Mouse (Mus musculus): ENCODE measurements at regions not wholly inside any gene's neighbourhood (a gene's known extent, or its start where the extent isn't known, plus 50 kb on each side); places are given as distances from the start of the nearest gene placed in this dataset.

DNA sequence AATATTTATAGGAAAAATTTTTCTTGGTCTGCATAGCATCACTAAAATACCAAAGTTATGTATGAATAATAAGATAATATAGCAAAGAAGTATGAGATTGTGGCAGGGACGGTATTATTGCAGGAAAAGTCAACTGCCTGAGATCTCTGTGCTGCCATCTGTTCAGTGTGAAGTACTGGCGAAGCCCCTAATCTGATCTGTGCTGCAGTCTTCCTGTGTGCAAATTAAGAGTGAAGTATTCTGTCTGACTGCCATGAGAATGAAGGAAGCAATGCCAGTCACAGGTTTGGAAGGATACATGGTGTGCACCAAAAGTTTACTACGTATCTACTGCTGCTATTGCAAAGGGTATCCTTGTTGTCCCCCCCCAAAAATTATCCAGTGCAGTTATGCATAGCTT, 501.5 kb downstream of the Rab28 start:
- no peak for DNase-seq

DNA sequence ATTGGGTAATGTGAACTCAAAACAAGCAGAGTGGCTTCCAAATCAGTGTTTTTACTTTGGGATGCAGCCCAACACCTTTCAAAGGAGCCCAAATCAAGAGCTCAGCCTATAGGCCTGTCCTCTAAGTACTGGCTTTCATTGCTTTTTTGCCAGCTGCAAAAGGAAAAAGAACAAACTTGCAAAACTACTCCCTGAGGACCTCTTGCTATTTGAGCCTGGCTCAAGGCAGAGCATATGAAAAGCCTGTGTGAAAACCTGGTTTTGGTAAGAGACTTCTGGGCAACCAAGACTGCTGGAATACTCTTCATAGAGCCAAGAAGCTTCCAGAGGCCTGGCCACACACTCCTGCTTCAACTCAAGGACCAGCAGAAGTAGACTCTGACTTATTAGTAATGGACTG, 503.5 kb downstream of the Rab28 start:
- peak; percentile 3 for DNase-seq

DNA sequence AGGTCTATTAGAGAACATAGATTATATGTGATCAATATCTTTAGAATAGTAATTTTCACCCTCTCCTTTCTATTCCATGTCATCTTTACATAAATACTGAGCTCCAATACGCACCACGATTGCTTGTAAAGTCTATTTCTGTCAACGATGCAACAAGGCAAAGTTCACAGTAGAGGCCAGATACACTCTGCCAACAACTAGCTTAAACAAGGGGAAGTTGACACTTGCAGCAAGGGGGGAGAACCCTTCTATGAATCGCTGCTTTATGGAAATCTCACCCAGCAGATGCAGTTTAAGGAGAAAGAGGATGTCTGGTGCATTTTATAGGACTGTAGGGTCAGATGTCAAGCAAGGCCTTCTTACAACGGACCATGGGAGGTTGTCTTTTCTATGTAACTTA, 520.8 kb downstream of the Rab28 start:
- no peak for DNase-seq

DNA sequence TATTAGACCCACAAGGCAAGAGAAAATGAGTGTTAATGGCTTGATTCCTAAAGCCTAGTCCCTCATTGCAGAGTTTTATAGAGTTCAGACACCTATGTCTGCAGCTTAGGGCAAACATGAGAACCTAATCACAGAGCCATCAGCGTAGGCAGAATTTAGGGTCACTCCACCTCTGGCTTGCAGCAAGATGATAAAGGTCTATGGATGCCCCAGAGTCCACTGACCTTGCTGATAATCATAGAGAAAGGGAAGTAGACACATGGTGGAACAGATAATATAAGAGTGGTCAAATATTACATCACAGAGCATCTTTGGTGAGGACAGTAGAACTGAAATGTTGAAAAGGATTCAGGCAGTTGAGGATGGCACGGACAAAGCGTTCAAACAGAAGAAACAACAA, 530.7 kb downstream of the Rab28 start:
- no peak for DNase-seq

DNA sequence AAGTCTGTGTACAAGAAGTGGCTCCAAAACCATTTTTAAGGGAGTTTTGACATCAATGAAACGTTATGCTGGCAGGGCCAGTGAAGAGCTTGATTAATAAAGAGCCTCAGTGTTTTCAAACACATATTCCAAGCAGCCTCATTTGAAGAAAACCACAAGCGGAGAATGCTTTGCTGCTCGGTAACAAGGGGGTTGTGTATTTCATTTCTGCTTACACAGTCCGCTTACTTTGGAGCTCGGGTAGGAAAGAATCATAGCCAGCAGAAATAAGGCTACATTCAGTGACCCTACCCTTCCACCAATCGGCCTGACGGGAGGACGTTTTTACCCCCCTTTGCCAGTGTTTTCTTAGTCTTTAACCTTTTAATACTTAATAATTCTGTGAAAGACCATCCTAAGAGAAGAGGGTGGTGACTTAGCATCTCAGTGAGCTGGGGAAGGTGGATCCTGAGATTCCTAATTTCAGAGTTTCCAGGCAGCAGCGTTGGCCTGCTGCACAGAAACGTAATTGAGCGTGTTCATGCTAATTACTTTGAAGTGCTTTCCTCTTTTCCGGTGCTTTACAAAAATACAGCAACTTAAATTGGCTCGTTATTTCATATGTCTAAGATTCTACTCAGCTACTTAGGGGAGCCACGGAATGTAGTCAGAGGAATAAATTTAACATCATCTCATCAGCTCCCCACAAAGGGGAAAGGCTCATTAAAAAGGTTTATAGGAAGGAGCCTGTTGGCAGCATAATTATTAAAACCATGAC, 541.9 kb downstream of the Rab28 start:
- DNase-seq: no peak

DNA sequence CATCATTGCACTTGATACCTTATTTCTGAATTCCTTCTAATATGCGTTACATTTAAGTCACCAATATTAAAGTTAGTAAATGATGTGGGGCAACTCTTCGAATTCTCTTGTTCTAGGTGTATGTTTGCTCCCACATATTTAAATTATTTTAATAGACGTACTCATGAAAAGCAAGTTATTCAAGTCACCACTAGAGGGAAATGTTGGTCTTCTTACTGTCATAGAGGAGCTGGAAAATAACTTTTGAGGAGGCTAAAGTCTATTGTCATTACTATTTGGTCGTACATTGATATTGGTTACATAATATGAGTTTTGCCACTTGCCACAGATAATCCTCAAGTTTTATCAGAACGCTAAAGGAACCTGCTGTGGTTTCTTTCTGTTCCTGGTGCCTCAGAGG, 582.9 kb downstream of the Rab28 start:
- no peak for DNase-seq

DNA sequence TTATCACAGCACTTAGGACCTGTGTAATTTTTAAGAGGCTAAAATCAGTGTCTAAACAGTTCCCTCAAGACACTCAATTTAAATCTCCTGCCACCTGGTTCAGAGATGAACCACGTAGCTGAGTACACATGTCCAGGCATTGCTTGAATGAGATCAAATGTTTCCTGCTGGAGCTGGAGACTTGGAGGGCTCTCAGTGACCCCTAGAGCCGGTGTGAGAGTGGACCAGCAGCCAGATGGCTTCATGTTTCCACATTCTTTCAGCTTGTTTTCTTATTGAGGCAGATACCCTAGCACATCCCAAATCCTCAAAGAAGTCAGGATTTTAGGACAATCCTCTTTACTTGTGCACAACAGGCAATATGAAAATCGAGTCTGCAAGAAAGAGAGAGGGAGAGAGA, 590.3 kb downstream of the Rab28 start:
- DNase-seq: no peak

DNA sequence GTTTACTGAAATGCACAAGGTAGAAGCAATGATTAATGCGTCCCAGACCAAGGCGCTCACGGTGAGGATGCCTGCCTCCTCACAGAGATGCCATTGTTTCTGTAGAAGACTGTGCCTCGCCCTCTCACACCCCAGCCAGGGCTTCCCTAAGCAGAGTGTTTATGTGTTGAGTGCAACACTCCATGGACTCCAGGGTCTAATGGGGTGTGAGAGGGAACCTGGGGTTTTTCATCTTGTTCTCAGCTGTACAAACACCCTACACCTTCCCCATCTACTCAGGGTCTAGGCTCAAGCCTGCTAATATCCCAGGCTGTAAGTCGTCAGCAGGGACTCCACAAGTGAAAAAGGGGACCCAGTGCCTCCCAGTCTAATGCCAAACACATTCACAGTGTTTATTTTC, 620.2 kb downstream of the Rab28 start:
- DNase-seq: no peak

DNA sequence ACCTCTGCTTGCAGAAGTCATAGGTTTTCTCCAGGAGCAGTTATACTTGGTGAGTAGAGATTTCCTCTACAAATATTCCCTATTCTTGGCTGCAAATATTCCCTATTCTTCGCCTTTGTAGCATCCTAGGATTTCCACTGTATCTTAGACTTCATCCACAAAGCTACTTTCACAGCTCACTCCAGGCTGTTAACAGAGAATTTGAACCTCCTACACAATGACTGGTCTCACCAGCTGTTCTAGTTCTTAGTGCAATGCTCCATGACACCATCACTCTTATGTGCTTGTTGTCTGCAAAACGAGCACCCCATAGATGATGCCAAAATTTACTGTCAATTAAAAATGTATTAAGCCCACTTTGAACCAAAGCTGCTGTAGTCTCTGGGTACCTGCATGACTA, 631.5 kb downstream of the Rab28 start:
- no peak for DNase-seq

DNA sequence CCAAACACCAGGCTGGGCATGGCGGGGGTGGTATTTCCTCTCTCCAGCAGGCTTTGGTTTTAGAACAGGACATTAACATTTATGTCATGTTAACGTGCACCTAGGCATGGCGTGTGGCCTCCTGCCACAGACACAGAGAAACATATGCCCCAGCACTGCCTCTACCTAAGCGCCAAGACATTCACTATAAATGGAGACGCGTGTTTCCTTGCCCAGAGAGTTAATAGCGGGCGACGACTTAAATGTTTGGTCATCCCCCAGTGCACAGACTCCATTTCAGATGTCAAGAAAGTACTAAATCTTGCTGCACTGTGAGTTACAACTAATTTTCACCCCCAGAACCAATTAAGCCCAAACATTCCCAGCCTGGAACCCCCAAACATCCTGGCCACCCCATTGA, 646.3 kb downstream of the Rab28 start:
- DNase-seq: no peak

DNA sequence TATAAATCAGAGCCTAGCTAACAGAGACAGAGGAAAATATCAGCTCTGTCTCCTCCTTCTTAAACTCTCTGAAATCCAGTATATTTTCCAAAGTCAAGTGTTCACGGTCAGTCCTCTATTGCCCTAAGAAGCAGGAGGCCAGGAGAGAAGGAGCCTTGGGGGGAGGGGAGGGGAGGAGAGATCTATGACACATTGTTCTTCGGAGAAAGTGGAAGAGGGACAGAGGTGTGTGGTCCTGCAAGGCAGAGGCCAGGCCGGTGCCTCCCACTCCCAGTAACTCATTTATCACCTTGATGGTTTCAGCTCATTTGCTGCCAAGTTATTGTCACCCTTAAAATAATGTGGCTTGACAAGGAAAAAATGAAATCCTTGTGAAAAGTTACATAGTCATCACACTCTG, 646.7 kb downstream of the Rab28 start:
- no peak for DNase-seq

DNA sequence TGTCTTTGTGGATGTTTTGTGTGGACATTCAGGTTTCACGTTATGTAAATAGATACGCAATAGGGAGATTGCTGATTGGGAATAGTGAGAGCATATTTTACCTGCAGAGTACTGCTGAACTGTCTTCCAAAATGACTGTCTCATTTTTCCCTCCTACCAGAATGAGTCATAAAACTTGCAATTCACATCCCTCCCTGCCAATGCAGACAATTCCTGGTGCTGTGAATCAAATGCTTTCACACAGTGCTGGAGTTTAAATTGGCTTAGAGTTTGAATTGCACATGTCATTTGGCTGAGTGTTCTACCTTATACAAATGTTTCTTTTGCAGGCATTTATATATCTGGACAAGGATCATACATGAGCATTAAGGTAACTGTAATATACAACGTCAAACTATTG, 649.9 kb downstream of the Rab28 start:
- no peak for DNase-seq

DNA sequence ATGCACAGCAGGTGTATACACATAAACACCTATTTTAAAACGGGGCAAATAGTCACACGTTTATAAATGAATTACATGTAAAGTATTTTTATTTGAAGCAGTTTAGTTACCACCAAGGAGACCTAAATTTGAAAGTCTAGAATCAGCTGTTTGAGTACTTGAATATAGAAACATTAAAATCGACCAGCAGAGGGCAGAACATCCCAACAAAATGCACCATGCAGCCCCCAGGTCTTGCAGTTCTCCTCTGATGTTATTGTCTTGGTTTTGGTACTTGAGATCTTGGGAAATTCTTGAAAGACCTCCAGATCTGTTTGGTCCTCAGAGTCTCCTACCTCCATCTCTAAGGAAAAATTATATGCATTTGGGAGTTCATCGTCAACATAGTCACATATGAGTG, 656.0 kb downstream of the Rab28 start:
- DNase-seq: no peak

DNA sequence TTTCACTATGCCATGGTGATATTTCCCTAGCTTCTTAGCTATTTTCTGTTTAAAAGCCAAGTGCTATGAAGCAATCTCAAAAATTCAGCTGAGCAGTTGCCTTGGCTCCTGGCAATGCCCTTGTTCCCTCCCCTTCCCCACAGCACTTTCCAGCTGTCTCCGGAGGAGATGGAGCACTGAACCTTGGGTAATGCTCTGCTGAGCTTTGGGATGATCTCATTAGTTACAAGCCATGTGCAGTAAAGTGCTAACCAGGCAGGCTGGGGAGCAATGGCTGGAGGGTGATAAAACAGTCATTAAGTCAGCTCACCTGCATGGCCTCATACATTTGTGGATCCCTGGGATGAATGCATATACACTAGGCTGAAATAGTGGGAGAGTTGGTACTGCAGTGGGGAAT, 659.4 kb downstream of the Rab28 start:
- no peak for DNase-seq

DNA sequence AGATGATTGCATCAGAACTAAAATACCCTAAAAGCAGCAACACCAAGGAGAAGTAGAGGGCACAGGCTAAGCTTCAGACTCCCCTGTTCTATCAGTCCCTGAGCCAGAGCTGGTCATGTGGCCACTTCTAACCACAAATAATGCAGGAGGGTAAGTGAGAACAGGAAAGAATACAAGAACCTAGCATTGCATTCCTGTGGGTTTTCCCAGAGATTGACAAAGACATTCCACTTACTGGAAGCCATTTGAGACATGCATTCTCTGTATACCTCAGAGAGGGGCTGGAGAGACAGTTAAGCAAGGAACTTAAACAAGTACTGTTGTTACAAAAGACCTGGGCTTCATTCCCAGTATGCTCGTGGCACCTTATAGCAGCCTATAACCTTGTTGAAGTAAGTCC, 662.7 kb downstream of the Rab28 start:
- DNase-seq: no peak

DNA sequence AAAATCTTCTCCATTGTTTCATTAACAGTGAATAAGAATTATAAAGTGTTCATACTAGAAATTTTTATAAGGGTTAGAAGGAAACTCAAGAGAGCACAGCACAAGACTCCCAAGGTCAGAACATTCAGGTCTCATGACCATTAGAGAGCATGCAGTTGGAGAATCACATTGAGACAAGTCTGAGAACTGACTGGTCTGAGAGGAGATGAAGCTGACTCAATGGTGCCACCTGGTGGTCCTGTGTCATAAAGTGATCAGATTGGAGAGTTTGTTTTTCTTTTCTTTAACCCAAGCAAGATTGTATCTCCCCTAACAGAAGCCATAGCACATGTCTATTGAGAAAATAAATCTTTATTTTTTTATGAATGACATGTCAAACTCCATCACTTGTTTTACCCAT, 663.5 kb downstream of the Rab28 start:
- peak; percentile 33 for DNase-seq

DNA sequence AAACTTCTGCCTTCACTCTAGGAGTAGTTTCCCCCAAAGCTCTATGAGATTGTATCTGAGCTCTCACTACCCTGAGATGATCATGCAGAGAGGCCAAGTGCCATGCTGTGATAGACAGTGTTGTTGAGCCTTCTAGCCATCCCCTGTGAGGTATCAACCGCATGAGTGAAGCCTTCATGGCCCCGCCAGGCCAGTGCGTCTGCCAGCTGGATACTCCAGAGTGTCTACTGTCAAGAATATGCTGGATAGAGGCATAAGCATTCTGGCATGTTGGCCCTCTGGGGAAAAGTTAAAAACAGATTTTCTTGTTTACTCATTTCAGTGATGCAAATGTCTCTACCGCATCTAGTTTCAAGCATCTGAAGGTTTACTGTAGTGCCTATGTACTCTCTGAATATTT, 669.2 kb downstream of the Rab28 start:
- no peak for DNase-seq

DNA sequence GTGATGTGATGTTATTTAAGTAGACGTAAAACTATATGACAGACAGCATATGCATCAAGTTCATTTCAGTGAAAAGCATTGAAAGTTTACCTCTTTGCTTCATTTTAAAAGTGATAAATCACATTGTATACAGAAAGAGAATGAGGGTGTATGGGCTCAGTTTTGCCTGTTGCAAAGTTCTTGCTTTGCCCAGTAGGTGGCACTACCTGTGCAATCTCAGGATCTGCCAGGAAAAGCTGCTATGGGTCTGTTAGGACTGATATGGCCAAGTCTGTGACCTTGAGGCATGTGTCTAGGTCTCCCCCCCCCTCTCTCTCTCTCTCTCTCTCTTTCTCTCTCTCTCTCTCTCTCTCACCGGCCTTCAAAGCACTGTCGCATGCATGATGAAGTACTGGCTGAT, 701.3 kb downstream of the Rab28 start:
- peak; percentile 24 for DNase-seq

DNA sequence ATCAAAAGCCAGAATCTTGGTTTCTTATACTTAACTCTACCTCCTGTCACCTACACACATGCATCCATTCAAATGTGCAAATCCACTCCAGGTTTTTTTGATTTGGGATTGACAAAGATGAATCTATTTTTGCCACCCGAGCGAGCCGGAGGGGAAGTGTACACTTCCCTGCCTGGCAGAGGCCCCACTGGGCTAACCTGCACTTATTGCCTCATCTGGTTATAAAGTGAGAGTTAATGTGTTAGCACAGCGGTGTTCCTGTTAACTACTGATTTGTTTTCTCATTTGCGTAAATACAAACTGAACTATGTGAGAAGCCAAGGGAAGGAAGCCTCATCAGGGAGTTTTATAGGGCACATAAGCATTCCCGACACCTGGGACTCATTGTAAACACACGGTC, 721.4 kb downstream of the Rab28 start:
- no peak for DNase-seq

DNA sequence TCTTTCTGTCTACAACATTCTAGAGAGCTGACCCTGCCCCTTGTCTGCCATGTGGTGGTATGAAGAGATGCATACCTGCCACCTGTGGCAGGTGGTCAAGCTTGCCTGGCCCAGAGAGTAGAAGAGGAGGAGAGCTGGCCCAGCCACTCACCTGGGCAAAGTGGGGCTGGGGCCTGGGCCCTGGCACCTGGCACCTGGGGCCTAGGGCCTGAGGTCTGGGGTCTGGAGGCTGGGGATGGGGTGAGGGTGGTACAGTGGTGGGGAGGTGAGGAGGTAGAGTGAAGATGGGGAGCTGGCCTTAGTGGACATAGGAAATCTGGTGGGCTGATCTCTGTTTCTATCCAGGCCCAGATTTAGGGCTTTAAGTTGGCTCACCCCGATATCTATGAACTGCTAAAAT, 733.1 kb downstream of the Rab28 start:
- DNase-seq: no peak

DNA sequence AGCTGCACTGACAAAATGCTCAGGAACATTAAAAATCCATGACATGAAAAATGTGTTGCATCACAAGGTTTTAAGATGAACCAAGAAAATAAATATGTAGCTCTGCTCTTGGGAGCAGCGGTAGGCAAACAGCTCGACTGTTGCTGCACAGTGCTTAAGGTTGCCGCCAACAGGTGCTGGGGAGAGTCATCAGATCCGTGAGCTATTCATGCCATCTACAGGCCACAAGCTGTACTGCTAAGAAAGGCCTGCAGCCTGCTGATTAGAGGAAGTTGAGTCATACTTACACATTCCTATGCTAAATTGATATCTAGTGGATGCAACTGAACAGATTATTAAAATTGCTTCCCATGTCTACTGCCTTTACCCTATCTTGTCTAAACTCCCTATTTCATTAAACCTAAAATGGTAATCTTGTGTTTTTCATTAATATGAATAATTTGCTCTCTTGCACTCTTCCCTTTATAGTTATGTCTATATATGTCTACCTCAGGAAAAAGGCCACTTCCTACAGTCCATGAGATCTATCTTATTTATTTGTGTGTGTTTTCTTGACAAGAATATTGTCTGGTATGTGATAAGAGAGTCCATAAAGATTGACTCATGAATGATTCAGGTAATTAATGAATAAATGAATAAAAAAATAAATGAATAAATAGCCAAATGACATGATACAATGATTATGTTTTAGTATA, 754.9 kb downstream of the Rab28 start:
- peak; percentile 51 for DNase-seq

DNA sequence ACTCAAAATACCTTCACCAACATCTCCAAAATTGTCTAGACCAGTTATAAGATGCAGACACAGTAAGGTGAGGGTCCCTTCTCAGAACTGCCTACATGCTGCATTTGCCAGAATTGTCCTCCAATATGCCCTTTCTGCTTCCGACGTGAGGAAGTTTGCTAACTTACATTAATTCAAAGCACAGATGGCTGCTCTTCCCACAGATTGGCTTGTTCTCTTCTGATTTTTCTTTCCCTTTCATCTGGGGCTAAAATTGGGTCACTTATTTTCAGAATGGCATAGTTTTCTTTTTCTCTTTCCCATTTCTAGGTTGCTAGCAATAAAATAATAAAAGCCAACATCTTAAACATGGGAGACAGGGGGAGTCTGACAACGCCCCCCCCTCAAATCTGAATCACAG, 778.8 kb downstream of the Rab28 start:
- no peak for DNase-seq

DNA sequence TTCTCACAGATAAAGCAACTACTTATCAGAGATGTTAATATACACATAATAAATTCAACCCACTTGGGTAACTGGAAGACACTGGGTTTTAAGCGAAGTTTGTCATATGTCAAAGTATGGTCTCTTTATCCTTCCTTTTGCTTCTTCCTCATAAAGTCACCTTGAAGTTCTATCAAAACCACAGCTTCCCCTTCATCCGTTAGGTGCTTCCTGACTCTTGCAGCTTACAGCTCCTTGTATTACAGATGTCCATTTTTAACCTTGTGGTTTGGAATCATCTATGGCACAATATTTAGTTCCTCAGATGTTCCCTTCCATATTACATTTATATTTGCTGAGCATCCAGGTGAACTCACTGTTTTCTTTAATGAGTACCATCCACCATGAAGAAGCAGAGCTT, 787.0 kb downstream of the Rab28 start:
- DNase-seq: no peak

DNA sequence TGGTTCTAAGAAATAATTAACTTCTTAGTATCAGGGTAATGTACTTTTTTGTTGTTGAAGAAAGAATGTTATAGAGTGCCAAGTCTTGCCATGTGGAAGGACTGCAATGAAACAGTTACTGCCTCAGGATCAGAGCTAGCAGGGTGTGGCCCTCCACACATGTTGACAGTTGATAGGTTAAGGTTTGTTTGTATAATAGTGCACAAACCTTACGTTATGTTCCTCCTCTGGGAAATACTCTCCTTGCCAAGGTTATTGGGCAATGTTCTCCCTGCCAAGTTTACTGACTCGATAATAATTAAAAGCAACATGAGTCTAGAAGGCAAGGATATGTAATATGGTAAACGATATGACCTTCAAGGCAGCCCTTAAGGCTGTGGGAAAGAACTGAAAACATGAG, 799.2 kb downstream of the Rab28 start:
- no peak for DNase-seq
